Mouse (Mus musculus): ENCODE results near the gene Nfx1.

The Nfx1 gene

Small RNAs within 50 kb of the gene (microRNA-seq; reads per million reads assigned to microRNA genes)
- 0.86 to 1.1 reads per million in 2 experiments for gene Mir3094

All from adrenal gland (tissue).